Mouse (Mus musculus) limb, embryonic 11.5 days (tissue): ENCODE data around the gene Scaper. TPM values are rescaled to one million over a fixed set of nuclear protein-coding genes. Genes with fewer than 3 reads are reported as not detected.

Experiments
- ATAC-seq: fragments of 200-750 bp; cut with Nextera tagmentation; 2 replicates; pipeline ENCODE4 v1.8.0; 2017; ENCODE audit warnings: low read depth; ENCODE audit not compliant: insufficient number of reproducible peaks, low FRiP score, low TSS enrichment
- DNase-seq: peaks from one replicate; pipeline ENCODE4 v3.0.0-alpha.2; 2015; ENCODE audit warnings: low spot score
- H3K27ac ChIP-seq: fragments of 300-500 bp; sonication (generic); replicated peaks from 2 replicates; pipeline ENCODE4 v1.5.1; 2014; ENCODE audit warnings: low read depth, mild to moderate bottlenecking, low read length
- H3K27me3 ChIP-seq: fragments of 300-500 bp; sonication (generic); 2 replicates; pipeline ENCODE4 v1.6.1; 2014; ENCODE audit warnings: mild to moderate bottlenecking, low read length, mixed read lengths; ENCODE audit not compliant: control insufficient read depth, insufficient read depth
- H3K36me3 ChIP-seq: fragments of 300-500 bp; sonication (generic); 2 replicates; pipeline ENCODE4 v1.6.1; 2014; ENCODE audit warnings: mild to moderate bottlenecking, low read length, moderate library complexity, mixed read lengths; ENCODE audit not compliant: control insufficient read depth, insufficient read depth
- H3K4me1 ChIP-seq: fragments of 300-500 bp; sonication (generic); 2 replicates; pipeline ENCODE4 v1.6.1; 2014; ENCODE audit warnings: low read length, mixed read lengths; ENCODE audit not compliant: control insufficient read depth, insufficient read depth
- H3K4me2 ChIP-seq: fragments of 300-500 bp; sonication (generic); 2 replicates; pipeline ENCODE4 v1.6.1; 2014; ENCODE audit warnings: low read depth, mild to moderate bottlenecking, moderate library complexity; ENCODE audit not compliant: severe bottlenecking
- H3K4me3 ChIP-seq: fragments of 300-500 bp; sonication (generic); 2 replicates; pipeline ENCODE4 v1.5.1; 2014; ENCODE audit warnings: low read depth, low read length
- H3K9ac ChIP-seq: fragments of 300-500 bp; sonication (generic); 2 replicates; pipeline ENCODE4 v1.6.1; 2014; ENCODE audit warnings: mild to moderate bottlenecking, low read length
- H3K9me3 ChIP-seq: fragments of 300-500 bp; sonication (generic); 2 replicates; pipeline ENCODE4 v1.6.1; 2016; ENCODE audit warnings: low read length; ENCODE audit not compliant: control insufficient read depth
- WGBS: fragments of 180-500 bp; shearing (Covaris S2); extraction: QIAGEN DNeasy Blood & Tissue Kit; methylation state at CpG from one replicate; pipeline ENCODE4 v1.1.7; 2014; 5-methylcytosine and 5-hydroxymethylcytosine counted together
- polyA plus RNA-seq: library from polyadenylated mRNA; unstranded; fragments of >200 nt; fragmentation: Nextera tagmentation; extraction: Ambion mirVana; gene quantifications from 2 replicates; pipeline ENCODE4 v1.2.1, GENCODE M21; 2014

The Scaper gene
- polyA plus RNA-seq, 1 experiment from 2014 or later = 8.4 TPM

DNA sequence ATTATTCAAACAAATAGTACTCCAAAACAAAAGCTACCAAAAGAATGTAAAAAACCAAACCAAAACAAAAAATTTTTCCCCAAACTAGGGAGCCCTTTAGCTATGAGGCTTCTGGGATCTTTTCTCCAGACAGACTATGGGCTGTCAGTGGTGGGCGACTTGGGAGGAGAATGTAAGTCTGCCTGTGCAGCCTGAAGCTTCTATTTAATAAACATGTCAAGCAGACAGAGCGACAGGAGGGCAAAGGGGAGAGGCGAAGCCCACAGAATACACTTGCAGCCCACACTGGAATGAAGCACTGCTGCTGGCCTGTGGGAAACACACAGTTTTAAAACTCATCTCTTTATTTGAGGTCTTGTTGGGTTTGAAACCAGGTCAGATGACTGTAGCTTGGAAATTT lies 356.5 kb downstream of the Scaper start:
- H3K27ac ChIP-seq = no peak overlapping the region
- H3K4me1 ChIP-seq = no peaks in the 10 kb centered on the region
- H3K9ac ChIP-seq = no peak overlapping the region
- no peak overlapping the region for H3K4me2 ChIP-seq
- DNase-seq (no peak), ATAC-seq (no peak)
- H3K9me3 ChIP-seq = no peaks in the 10 kb centered on the region
- no peaks in the 10 kb centered on the region for H3K36me3 ChIP-seq
- H3K4me3 ChIP-seq = no peak overlapping the region
- no peaks in the 10 kb centered on the region for H3K27me3 ChIP-seq
- 21% methylated on average over 3 of the region's 3 CpGs for WGBS

DNA sequence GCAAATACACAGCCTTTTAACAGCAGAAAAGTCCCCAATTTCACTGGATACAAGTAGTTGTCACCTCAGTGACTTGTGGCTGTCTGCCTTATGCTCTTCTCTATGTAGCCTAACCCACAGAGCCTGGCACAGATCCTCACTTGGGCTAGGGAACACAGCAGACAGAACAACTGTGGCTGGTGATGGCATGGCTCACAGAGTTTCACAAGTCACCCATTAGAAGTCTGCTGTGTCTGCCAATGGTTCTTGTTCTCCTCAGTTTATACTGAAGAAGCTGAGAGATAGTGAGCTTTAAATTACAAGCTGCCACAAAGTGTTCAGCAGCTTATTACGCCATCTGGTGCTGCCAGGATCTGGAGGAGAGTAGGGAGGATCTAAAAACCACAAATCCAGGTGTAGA lies 361.3 kb downstream of the Scaper start:
- DNase-seq = no peak
- Histone ChIP-seq H3K9me3 (no peaks in the 10 kb centered on the region), H3K36me3 (no peaks in the 10 kb centered on the region), H3K4me1 (no peaks in the 10 kb centered on the region), H3K27me3 (no peaks in the 10 kb centered on the region), H3K27ac (no peak overlapping the region), H3K4me3 (no peak overlapping the region), H3K4me2 (no peak overlapping the region), H3K9ac (no peak overlapping the region)
- no peak for ATAC-seq
- 65% methylated on average over 1 of the region's 1 CpGs for WGBS

DNA sequence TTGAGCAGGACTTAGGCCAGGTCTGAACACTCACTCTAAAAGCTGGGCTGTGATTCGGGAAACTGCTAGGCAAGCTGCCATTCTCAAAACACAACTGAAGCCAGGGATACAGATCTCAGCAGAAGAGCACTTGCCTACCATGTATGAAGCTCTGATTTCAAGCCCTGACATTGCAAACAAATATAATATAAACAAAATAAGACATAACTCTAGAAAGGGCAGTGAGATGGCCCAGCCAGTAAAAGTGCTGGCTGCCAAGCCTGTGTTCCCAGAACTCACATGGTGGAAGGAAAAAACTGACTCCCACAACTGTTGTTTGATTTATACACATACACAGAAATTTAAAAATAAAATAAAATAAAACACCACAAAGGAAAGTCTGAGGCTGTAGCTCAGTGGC lies 366.8 kb downstream of the Scaper start:
- no peak for ATAC-seq
- Histone ChIP-seq H3K36me3 (no peaks in the 10 kb centered on the region), H3K27ac (no peak overlapping the region), H3K4me1 (no peaks in the 10 kb centered on the region), H3K27me3 (no peaks in the 10 kb centered on the region), H3K9me3 (no peaks in the 10 kb centered on the region), H3K4me2 (no peak overlapping the region), H3K9ac (no peak overlapping the region), H3K4me3 (no peak overlapping the region)
- 84% methylated on average over 1 of the region's 1 CpGs for WGBS
- no peak for DNase-seq

DNA sequence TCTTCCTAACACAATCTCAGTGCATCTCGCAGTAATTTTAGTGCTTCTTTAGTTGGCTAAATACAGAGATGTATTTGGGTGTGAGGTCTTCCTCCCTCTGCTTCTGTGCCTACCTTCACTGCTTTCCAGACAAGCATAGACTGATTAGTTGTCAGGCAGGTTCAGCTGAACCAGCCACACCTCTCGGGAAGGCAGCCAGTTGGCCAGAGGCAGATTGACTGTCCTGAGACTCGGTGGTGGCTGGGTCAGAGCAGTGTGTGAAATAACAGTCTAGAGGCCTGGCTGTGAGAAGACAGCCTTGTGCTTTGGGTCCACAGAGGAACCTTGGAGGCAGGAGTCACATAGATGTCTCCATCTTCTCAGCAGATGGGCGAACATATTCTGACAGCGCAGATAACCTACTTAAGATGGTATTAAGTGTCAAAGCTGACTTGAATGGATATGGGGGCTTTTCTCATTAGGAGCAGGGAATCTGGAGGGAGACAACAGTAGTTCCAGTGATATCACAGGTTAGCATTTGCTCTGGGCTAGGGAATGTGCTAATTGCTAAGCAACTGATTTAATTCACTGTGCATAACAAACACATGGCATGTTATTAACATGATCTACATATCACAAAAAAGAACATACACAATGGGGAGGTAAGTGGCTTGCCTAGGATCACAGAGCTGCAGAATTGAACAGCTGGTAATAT lies 369.3 kb downstream of the Scaper start:
- no peak for DNase-seq
- WGBS = 44% methylated on average over 5 of the region's 5 CpGs

DNA sequence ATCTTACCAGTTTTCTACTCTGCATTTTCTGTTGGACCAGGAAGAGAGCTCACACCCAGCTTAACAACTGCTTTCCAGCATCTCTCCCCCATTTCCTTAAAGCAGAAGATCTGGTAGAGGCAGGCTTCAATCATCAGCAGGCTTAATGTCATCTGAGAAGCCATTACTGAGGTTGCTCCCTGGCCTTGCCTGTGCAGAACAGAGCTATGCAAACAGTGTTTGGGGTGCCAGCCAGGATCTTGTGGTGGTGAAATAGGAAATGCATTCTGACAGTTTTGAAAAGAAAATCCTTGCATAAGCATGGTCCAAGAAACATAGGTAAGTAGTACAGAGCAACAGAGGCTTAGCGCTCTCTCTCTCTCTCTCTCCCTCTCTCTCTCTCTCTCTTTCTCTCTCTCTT lies 377.0 kb downstream of the Scaper start:
- Histone ChIP-seq H3K4me2 (no peak overlapping the region), H3K9ac (no peak overlapping the region), H3K4me1 (peaks cover 10% of the 10 kb centered on the region), H3K27me3 (no peaks in the 10 kb centered on the region), H3K36me3 (no peaks in the 10 kb centered on the region), H3K4me3 (no peak overlapping the region), H3K9me3 (no peaks in the 10 kb centered on the region), H3K27ac (no peak overlapping the region)
- WGBS = 94% methylated on average over 1 of the region's 1 CpGs
- no peak for ATAC-seq
- no peak for DNase-seq

More for the DNA sequence above, 369.3 kb downstream of the Scaper start:
- H3K27ac ChIP-seq = no peak overlapping the region
- no peak overlapping the region for H3K4me3 ChIP-seq
- H3K9me3 ChIP-seq = no peaks in the 10 kb centered on the region
- no peaks in the 10 kb centered on the region for H3K4me1 ChIP-seq
- no peaks in the 10 kb centered on the region for H3K27me3 ChIP-seq
- ATAC-seq = no peak
- no peaks in the 10 kb centered on the region for H3K36me3 ChIP-seq
- no peak overlapping the region for H3K9ac ChIP-seq
- H3K4me2 ChIP-seq = no peak overlapping the region

DNA sequence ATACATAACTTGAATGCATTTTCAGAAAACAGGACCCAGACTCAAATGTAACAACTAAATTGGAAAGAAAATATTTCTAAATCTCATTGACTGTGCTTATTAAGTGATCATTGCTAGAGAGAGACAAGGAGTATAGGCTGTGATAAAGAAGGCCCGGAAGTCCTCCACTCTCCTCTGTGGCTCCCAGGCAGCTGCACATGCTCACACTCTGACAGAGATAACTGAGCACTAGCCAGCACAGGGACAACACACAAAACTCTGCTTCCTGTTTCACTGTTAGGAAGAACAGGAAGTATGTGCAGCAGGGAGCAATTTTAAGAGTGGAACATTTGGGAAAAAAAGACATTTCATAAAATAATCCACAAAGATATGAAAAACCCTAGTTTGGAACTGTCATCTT lies 382.9 kb downstream of the Scaper start:
- Histone ChIP-seq H3K27ac (no peak overlapping the region), H3K4me1 (peaks cover 10% of the 10 kb centered on the region), H3K9me3 (no peaks in the 10 kb centered on the region), H3K4me3 (no peak overlapping the region), H3K36me3 (no peaks in the 10 kb centered on the region), H3K9ac (no peak overlapping the region), H3K27me3 (peaks cover 1% of the 10 kb centered on the region; the same call in 1 of the 2 replicates), H3K4me2 (no peak overlapping the region)
- ATAC-seq = no peak
- 72% methylated on average over 1 of the region's 1 CpGs for WGBS
- no peak for DNase-seq

DNA sequence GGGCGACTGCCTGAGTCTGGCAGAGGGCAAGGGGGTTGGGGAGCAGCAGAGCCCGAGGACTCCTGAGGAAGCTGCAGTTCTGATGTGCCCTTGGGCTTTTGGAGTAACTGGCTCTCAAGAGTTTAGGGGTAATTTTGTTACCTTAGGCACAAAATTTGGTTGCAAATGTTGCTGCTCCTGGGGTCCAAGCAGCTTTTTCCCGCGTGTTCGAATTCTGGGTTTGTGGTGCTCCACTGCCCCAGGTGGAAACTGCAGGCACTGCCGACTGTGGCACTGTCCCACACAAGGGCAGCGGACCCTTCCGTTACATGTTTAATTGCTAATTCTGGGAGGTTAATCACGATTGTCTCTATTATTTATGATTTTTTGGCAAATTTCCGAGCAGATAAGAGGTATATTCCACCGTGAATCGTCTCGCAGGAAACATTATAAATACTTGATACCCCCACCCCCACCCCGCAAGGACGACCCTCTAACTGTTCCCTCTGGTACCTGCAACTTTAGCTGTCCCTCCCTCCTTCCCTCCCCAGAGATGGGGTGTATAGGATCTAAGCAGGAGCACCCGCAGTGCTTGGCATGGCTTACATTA lies 388.5 kb downstream of the Scaper start:
- peaks cover 23% of the 10 kb centered on the region for H3K4me1 ChIP-seq
- peaks cover 49% of the 10 kb centered on the region for H3K27me3 ChIP-seq
- H3K27ac ChIP-seq = no peak overlapping the region
- DNase-seq (peak; percentile 52), ATAC-seq (no peak)
- no peak overlapping the region for H3K4me3 ChIP-seq
- no peaks in the 10 kb centered on the region for H3K36me3 ChIP-seq
- no peak overlapping the region for H3K9ac ChIP-seq
- WGBS = 7% methylated on average over 16 of the region's 16 CpGs
- peak overlapping the region; percentile 7; the same call in 1 of the 2 replicates for H3K4me2 ChIP-seq
- no peaks in the 10 kb centered on the region for H3K9me3 ChIP-seq

DNA sequence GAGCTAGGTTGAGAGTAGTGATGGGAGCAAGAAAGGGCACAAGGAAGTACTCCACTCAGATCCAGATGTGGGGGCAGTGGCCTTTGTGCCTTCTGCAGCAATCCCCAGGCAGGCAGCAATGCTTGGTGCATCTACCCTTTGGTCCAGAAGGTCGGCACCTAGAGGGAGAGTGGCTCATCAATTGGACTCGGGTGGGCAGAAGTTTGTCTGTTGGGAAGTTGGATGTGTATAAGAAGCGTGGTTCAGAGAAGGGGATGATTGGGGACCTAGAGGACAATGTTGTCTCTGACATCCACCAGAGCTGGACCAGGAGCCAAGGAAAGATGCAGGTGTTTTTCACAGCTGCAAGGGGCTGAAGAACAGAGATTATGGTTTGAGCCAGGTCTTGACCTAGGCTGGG lies 389.0 kb downstream of the Scaper start:
- no peaks in the 10 kb centered on the region for H3K36me3 ChIP-seq
- H3K4me1 ChIP-seq = peaks cover 28% of the 10 kb centered on the region
- no peak overlapping the region for H3K4me2 ChIP-seq
- H3K9ac ChIP-seq = no peak overlapping the region
- DNase-seq (no peak), ATAC-seq (no peak)
- peaks cover 54% of the 10 kb centered on the region for H3K27me3 ChIP-seq
- no peak overlapping the region for H3K4me3 ChIP-seq
- no peak overlapping the region for H3K27ac ChIP-seq
- 17% methylated on average over 3 of the region's 3 CpGs for WGBS
- no peaks in the 10 kb centered on the region for H3K9me3 ChIP-seq
